Mouse (Mus musculus) kidney, postnatal 0 days (tissue): Measurements from ENCODE around the gene Wdr6. TPM values are rescaled to one million over a fixed set of nuclear protein-coding genes. Genes with fewer than 3 reads are reported as not detected.

Experiments
- ATAC-seq: fragments of 200-750 bp; cut with Nextera tagmentation; replicated peaks from 2 replicates; pipeline ENCODE4 v1.8.0; 2017; ENCODE audit warnings: low read depth, moderate number of reproducible peaks, moderate TSS enrichment, moderate library complexity; ENCODE audit not compliant: low FRiP score
- DNase-seq: peaks from one replicate; pipeline ENCODE4 v3.0.0-alpha.2; 2016; ENCODE audit warnings: low spot score
- H3K27ac ChIP-seq: fragments of 300-500 bp; sonication (generic); 2 replicates; pipeline ENCODE4 v1.5.1; 2014; ENCODE audit warnings: mild to moderate bottlenecking
- H3K27me3 ChIP-seq: fragments of 300-500 bp; sonication (generic); 2 replicates; pipeline ENCODE4 v1.6.1; 2014; ENCODE audit warnings: low read length, mixed read lengths; ENCODE audit not compliant: insufficient read depth
- H3K36me3 ChIP-seq: fragments of 300-500 bp; sonication (generic); 2 replicates; pipeline ENCODE4 v1.6.1; 2014; ENCODE audit warnings: low read length, mixed read lengths; ENCODE audit not compliant: insufficient read depth
- H3K4me1 ChIP-seq: fragments of 300-500 bp; sonication (generic); replicated peaks from 2 replicates; pipeline ENCODE4 v1.6.1; 2014; ENCODE audit warnings: antibody characterized with exemption, low read length, mixed read lengths; ENCODE audit not compliant: insufficient read depth
- H3K4me2 ChIP-seq: fragments of 300-500 bp; sonication (generic); 2 replicates; pipeline ENCODE4 v1.6.1; 2014; ENCODE audit warnings: mild to moderate bottlenecking, low read length, moderate library complexity, mixed read lengths
- H3K4me3 ChIP-seq: fragments of 300-500 bp; sonication (generic); replicated peaks from 2 replicates; pipeline ENCODE4 v1.5.1; 2014; ENCODE audit warnings: low read depth, low read length
- H3K9ac ChIP-seq: fragments of 300-500 bp; sonication (generic); 2 replicates; pipeline ENCODE4 v1.6.1; 2014; ENCODE audit warnings: low read depth, low read length
- H3K9me3 ChIP-seq: fragments of 300-500 bp; sonication (generic); replicated peaks from 2 replicates; pipeline ENCODE4 v1.6.1; 2016; ENCODE audit warnings: low read length, inconsistent platforms, mixed read lengths
- CTCF ChIP-seq: IDR thresholded peaks from 2 replicates; pipeline ENCODE4 v1.5.1; 2016; ENCODE audit warnings: antibody characterized with exemption, low read depth, mild to moderate bottlenecking, moderate library complexity
- WGBS: fragments of 180-500 bp; shearing (Covaris S2); extraction: QIAGEN DNeasy Blood & Tissue Kit; methylation state at CpG from one replicate; pipeline ENCODE4 v1.1.7; 2014; 5-methylcytosine and 5-hydroxymethylcytosine counted together
- polyA plus RNA-seq: library from polyadenylated mRNA; unstranded; fragments of >200 nt; fragmentation: Nextera tagmentation; extraction: Ambion mirVana; gene quantifications from 2 replicates; pipeline ENCODE4 v1.2.1, GENCODE M21; 2015

Wdr6 gene
- polyA plus RNA-seq, 1 experiment from 2014 or later = 67.6 TPM

DNA sequence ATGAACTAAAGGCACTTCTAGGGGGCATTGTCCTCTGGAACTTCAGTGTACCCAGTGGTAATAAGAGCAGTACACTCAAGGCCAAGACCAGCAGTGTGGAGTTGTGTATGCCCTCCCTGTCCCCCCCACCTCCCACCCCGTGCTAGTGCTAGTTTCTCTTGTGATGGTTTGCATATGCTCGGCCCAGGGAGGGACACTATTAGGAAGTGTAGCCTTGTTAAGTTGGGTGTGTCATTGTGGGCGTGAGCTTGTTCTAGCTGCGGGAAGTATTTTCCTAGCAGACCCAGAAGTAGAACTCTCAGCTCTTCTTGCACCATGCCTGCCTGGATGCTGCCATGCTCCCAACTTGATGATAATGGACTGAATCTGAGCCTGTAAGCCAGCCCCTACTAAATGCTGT, 23.4 kb upstream of the Wdr6 start:
- WGBS = 75% methylated on average over 4 of the region's 4 CpGs
- Histone ChIP-seq H3K4me1 (0 out of 2 replicates have a peak, but pooled peaks cover 4% of the 10 kb centered on the region), H3K4me3 (no peak overlapping the region), H3K4me2 (no peak overlapping the region), H3K9me3 (no peaks in the 10 kb centered on the region), H3K27me3 (no peaks in the 10 kb centered on the region), H3K36me3 (peaks cover 22% of the 10 kb centered on the region), H3K9ac (no peak overlapping the region), H3K27ac (no peak overlapping the region)
- DNase-seq = no peak
- no peak for TF ChIP-seq CTCF
- no peak for ATAC-seq

DNA sequence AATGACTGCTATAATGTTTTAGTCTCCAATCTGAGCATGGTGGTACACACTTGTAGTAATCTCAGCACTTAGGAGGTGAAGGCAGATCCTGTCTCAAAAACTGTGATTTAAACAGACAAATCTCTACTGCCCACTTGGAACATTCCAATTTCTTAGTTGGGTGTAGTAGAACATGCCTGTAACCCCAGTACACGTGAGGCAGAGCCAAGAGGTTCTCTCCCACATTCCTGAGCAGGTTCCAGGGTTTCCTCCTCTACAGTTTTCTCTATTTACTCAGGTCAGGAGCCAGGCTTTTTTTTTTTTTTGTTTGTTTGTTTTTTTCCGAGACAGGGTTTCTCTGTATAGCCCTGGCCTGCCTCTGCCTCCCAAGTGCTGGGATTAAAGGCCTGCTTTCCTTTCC, 21.5 kb upstream of the Wdr6 start:
- Histone ChIP-seq H3K27me3 (no peaks in the 10 kb centered on the region), H3K4me2 (no peak overlapping the region), H3K36me3 (peaks cover 16% of the 10 kb centered on the region; the same call in 1 of the 2 replicates), H3K9ac (no peak overlapping the region), H3K27ac (no peak overlapping the region), H3K4me1 (peaks cover 10% of the 10 kb centered on the region; the same call in 1 of the 2 replicates), H3K9me3 (no peaks in the 10 kb centered on the region), H3K4me3 (no peak overlapping the region)
- TF ChIP-seq CTCF = no peak
- WGBS = 34% methylated on average over 2 of the region's 2 CpGs
- no peak for DNase-seq
- no peak for ATAC-seq

DNA sequence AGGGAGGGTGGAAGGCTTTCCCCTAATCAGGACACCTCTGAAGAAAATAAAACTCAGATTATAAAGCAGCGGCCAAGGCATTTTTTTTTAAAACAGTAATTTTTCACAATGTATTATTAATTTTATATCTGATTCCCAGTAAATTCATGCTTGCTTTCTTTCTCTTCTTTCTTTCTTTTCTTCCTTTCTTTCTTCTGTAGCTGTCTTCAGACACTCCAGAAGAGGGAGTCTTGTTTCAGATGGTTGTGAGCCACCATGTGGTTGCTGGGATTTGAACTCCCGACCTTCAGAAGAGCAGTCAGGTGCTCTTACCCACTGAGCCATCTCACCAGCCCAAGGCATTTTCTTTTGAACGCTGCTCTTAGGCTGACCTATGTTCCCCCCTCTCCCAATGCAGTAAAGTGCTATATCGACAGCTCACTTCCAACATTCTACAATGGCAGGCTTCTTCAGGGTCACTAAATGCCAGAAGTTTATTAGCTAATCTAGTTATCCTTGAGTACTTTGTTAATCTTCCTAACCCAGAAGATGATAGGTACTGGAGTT, 20.6 kb upstream of the Wdr6 start:
- DNase-seq (no peak), ATAC-seq (no peak)
- 76% methylated on average over 4 of the region's 4 CpGs for WGBS
- H3K4me1 ChIP-seq = peaks cover 10% of the 10 kb centered on the region; the same call in 1 of the 2 replicates
- H3K27me3 ChIP-seq = no peaks in the 10 kb centered on the region
- TF ChIP-seq CTCF = no peak
- no peak overlapping the region for H3K27ac ChIP-seq
- H3K36me3 ChIP-seq = peaks cover 12% of the 10 kb centered on the region; the same call in 1 of the 2 replicates
- no peak overlapping the region for H3K9ac ChIP-seq
- no peak overlapping the region for H3K4me2 ChIP-seq
- H3K4me3 ChIP-seq = no peak overlapping the region
- no peaks in the 10 kb centered on the region for H3K9me3 ChIP-seq

DNA sequence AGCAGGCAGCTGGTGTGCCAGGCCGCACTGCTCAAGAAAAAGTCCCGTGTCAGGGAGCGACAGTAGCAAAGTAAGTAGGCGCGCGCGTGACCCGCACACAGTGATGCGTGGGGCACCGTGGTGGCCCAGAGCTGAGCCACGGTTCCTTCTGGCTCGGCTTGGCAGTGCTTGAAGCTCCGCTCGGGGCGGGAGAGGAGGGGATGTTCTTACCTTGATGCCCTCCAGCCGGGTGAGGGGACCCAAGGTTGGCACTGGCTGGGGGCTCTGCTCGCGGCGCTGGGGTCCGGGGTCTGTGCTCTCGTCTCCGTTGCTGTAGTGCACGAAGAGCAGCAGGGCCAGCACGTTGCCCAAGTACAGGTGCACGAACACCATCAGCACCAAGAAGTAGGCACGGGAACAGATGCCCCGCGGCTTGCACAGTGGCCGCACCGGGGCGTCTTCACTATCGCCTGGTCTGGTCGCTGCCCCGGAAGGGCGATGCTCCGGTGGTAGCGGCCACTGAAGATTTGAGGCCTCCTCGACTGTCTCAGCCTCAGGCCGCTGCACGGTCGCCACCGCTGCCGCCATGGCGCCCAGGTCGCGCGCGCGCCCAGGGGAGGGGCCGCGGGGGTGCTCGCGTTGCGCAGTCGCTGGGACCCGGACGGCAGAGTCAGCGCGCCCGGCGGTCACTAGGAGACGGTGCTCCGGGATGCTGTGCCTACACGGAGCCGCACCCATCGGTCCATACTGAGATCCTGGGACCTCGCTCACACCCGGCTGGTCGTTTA, 18.6 kb upstream of the Wdr6 start, which contains the start of gene P4htm:
Gene P4htm (minus strand): TSS at position 670 of the 767 bp plus-strand sequence.
- Histone ChIP-seq H3K4me3 (peak within 1 kb of the TSS; percentile 61), H3K27ac (no peak within 1 kb of the TSS), H3K9ac (peak within 1 kb of the TSS; percentile 65), H3K27me3 (no peaks in the 10 kb centered on the region), H3K4me1 (peaks cover 10% of the 10 kb centered on the region; the same call in 1 of the 2 replicates), H3K36me3 (no peaks in the 10 kb centered on the region), H3K4me2 (peak within 1 kb of the TSS; percentile 62), H3K9me3 (no peaks in the 10 kb centered on the region)
- peak; percentile 72 for DNase-seq
- peak; percentile 4; the same call in 1 of the 2 replicates for TF ChIP-seq CTCF
- 3% methylated on average over 69 of the region's 69 CpGs for WGBS
- ATAC-seq = peak; percentile 78

DNA sequence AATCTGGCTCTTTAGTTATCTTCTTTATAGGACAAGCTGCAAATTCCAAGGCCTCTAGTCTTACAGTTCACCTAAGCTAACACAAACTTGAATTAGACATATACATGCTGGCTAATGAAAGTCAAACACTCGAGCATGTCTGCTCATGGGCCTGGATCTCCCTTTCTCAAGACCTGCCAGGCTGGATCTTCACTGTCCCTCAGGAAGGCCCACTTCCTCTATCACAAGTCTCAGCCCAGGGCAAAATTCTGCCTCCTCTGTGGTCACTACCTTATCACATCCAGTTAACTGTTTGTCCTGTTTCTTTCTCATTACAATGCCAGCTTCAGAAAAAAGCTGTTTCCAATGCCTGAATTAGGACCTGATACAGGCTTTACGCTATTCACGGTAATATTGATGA, 15.8 kb upstream of the Wdr6 start:
- Histone ChIP-seq H3K4me1 (peaks cover 10% of the 10 kb centered on the region; the same call in 1 of the 2 replicates), H3K4me2 (no peak overlapping the region), H3K27ac (no peak overlapping the region), H3K27me3 (no peaks in the 10 kb centered on the region), H3K9me3 (no peaks in the 10 kb centered on the region), H3K9ac (no peak overlapping the region), H3K36me3 (no peaks in the 10 kb centered on the region), H3K4me3 (no peak overlapping the region)
- ATAC-seq (no peak), DNase-seq (no peak)
- WGBS = 82% methylated on average over 3 of the region's 3 CpGs
- no peak for TF ChIP-seq CTCF

DNA sequence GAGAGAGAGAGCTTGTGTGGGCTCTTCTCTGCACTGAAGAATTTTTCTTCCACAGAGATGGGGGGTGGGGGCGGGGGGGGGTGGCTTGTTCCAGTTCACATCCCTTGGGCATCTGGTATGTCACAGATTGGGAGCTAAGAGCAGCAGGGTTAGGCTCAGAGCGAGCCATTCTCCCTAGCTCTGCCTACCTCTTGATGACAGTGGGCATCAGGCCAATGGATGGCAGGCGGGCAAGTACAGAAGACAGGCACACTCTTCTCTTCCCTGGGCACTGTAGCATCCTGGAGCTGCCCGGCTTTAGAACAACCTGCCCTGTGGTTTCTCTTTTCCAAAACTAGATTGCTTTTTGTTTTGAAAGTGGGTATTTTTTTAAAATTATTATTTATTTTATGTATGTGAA, 12.9 kb upstream of the Wdr6 start:
- WGBS = 69% methylated on average over 4 of the region's 4 CpGs
- H3K27me3 ChIP-seq = no peaks in the 10 kb centered on the region
- no peaks in the 10 kb centered on the region for H3K36me3 ChIP-seq
- H3K4me3 ChIP-seq = no peak overlapping the region
- no peak overlapping the region for H3K27ac ChIP-seq
- H3K4me2 ChIP-seq = no peak overlapping the region
- H3K9ac ChIP-seq = no peak overlapping the region
- H3K4me1 ChIP-seq = peaks cover 6% of the 10 kb centered on the region
- TF ChIP-seq CTCF = no peak
- ATAC-seq = no peak
- no peaks in the 10 kb centered on the region for H3K9me3 ChIP-seq
- no peak for DNase-seq
